Mouse (Mus musculus): ENCODE data around the gene Gcnt2.

DNA sequence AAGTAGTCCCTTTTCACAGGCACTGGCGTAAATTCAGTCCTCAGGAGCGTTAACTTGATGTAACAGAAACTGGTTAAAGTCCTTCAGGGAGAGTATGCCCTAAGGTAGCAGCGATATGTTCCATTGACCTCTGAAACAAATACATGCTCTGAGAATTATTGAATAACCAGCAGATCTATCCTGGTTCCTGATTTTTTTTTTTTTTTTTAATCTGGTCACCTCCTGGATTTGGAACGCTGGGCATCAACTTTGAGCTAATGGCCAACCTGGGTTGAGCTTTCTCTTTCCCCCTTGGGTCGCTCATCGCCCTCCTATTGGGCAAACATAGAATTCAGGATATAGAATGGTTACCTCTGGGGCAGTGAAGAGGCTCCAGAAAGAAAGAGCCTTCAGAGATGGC, 4.3 kb upstream of the Gcnt2 start:
- no peak for TF ChIP-seq EP300 (IDR thresholded peaks at IDR 0.05; ENCODE audit: low read depth)
- no peak for TF ChIP-seq CTCF (IDR thresholded peaks at IDR 0.05; ENCODE audit: low read depth)

All from liver, postnatal 0 days (tissue).